Mouse (Mus musculus) small intestine, adult 2 months (tissue): ENCODE measurements around the gene Exoc6b.

Source experiments
- CTCF ChIP-seq: fragments of 200-500 bp; IDR thresholded peaks from 2 replicates; pipeline ENCODE4 v1.5.1; 2012; ENCODE audit warnings: low read depth, mild to moderate bottlenecking, control low read depth, inconsistent platforms, low read length, moderate library complexity, mixed read lengths; ENCODE audit not compliant: insufficient replicate concordance, insufficient read length; ENCODE audit errors: extremely low read depth
- POLR2A ChIP-seq: fragments of 200-500 bp; IDR thresholded peaks from 2 replicates; pipeline ENCODE4 v1.6.1; 2012; ENCODE audit warnings: low read depth, mild to moderate bottlenecking, control low read depth, inconsistent platforms, low read length, moderate library complexity

- TF ChIP-seq CTCF: no peak
- TF ChIP-seq POLR2A: no peak
These were observed 22.8 kb downstream of the Exoc6b start for GRCm38 (mm10) chr6:85046531-85046930.
